Mouse (Mus musculus) brain, embryonic 14.5 days (tissue): ENCODE data around the gene Fat2. TPM values are rescaled to one million over a fixed set of nuclear protein-coding genes. Genes with fewer than 3 reads are reported as not detected.
A peak's percentile ranks its signal among the peaks of the same experiment; 100 is the strongest.

Source experiments
- DNase-seq: peaks from one replicate; pipeline ENCODE4 v3.0.0-alpha.2; 2011; ENCODE audit warnings: low read depth
- CTCF ChIP-seq: fragments of 200-500 bp; IDR thresholded peaks from 2 replicates; pipeline ENCODE4 v1.5.1; 2012; ENCODE audit warnings: inconsistent platforms, mild to moderate bottlenecking, moderate library complexity, borderline replicate concordance; ENCODE audit not compliant: insufficient read depth, insufficient read length; ENCODE audit errors: extremely low read depth
- POLR2A ChIP-seq: fragments of 200-500 bp; IDR thresholded peaks from 2 replicates; pipeline ENCODE4 v1.6.1; 2012; ENCODE audit warnings: mild to moderate bottlenecking, inconsistent platforms, borderline replicate concordance; ENCODE audit not compliant: poor library complexity, insufficient read depth, insufficient read length, severe bottlenecking; ENCODE audit errors: extremely low read depth
- polyA plus RNA-seq: library from polyadenylated mRNA; depleted of rRNA; stranded (reverse); fragments of >200 nt; gene quantifications from 2 replicates; pipeline ENCODE4 v1.2.3, GENCODE M21; 2012

Fat2 gene
- polyA plus RNA-seq, 1 experiment, result 0.51 TPM

DNA sequence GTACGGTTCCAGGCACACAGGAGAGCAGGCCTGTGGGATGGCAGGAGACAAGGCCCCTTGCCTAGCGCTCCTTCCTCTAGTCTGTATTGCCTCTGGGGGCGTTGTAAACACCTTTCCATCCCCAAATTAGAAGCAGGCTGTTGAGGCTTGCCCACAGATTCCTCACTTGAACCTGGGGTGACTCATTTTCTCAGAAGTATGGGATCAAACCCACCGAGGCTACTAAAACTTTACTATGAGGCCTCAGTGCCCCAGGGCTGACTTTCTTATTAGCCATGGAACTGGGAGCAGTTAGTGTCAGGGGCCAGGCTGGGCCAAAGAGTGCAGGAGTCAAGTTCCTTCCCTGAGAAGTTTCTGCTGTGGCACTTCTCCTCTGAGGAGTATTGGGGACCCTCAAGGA is 28.9 kb upstream of the Fat2 start:
- no peak for DNase-seq
- no peak for TF ChIP-seq CTCF
- no peak for TF ChIP-seq POLR2A

DNA sequence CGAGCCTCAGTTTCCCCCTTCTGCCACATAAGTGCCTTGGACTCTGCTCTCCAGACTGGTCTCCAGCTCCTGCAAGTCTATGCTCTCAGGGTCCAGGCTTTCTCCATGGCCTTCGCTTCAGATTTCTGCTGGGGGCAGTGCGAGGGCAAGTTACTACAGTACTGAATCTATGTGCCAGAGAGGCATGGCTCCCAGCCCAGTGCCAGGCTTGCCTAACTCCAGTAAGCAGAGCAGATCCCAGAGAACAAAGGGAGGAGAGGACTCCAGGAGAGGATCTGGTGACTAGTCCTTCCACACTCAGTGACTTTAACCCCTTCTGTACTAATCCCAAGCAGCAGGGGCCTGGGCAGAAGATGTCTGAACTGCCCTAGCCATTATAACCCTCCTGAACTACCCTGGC is 28.3 kb upstream of the Fat2 start:
- no peak for TF ChIP-seq POLR2A
- no peak for TF ChIP-seq CTCF
- no peak for DNase-seq

DNA sequence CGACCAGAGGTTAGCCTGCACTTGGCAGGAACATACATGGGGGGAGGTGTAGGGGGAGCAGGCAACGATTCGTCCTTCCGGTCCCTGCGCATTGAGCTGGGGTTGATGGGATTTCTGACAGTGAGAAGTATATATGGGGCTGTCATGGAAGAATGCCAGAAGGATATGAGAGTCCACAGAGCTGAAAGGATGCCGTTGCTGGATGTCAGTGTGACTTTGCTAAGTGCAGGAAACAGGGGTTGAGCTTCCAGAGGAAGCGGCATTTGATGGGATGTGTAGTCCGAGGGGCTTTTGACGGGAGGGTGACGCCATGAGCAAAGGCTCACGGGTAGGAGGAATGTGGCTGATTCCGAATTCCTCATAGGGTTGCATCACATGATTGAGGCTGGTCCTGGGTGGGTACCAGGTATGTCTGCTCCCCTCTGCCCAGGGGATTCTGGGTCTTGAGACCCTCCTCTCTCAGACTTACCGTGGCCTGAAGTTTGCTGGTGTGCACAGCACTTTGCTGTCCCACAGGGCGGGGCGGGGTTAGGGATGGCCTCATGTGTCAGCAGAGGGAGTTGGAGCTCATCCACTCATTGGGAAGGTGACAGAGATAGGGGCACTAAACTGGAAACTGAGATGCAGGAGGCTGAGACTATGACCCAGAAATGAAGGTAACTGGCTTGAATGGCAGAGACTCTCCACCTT is 21.9 kb upstream of the Fat2 start:
- DNase-seq, result no peak
- TF ChIP-seq POLR2A (no peak), CTCF (no peak)

DNA sequence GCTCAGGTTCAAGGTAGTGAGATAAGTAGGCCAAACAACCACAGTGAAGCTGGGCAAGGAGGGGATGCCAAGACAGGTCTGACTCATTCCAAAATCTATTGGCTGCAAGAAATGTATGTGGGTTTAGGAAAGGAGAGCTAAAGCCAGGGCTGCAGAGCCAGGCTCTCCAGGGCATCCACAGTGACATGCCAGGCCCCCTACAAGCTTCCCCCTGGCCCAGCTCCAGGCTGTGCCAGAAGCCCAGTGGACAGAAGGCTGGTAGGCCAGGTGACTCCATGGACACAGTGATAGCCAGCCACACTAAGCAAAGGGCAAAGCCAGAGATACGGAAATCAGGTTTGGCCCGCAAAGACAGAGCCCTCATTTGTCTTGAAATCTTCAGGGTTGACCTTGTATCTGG is 20.5 kb upstream of the Fat2 start:
- TF ChIP-seq POLR2A, result no peak
- TF ChIP-seq CTCF, result no peak
- no peak for DNase-seq

DNA sequence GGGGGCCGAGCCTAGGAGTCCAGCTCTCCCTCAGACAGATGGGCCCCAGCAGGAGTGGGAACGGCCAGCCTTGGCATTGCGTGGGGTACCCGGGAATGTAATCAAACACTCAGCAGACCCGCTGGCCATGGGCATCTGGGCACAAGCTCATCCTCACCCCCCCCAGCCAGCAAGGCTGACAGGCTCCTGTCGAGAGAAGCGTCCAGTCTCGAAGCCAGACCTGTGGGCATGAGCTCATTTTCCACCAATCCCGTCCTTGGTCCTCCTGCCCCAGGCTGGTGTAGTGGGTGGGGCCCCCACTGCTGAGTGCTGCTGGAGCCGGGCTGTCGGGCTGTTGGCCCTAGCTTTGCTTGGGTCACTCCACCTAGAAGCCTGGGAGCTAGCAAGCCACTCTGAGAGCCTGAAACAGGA is 5.6 kb upstream of the Fat2 start:
- TF ChIP-seq CTCF, result no peak
- no peak for TF ChIP-seq POLR2A
- no peak for DNase-seq

DNA sequence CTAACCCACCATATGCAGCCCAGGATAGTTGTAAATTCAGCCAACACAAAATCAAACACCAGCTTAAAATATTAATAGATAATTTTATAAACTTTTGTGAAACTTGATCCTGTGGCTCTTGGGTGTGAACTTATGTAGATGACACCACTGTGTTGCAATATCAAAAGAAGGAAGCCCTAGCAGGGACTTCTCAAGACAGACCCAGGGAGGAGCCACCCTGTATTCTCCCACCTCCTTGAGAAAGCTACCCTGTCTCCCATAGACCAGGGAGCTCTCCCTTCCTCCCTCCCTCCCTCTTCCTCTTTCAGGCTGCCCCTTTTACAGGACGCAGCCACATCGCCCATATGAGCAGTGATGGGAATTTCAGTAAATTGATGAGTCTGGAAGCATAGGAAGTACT is 4.4 kb upstream of the Fat2 start:
- no peak for DNase-seq
- TF ChIP-seq POLR2A (no peak), CTCF (no peak)

DNA sequence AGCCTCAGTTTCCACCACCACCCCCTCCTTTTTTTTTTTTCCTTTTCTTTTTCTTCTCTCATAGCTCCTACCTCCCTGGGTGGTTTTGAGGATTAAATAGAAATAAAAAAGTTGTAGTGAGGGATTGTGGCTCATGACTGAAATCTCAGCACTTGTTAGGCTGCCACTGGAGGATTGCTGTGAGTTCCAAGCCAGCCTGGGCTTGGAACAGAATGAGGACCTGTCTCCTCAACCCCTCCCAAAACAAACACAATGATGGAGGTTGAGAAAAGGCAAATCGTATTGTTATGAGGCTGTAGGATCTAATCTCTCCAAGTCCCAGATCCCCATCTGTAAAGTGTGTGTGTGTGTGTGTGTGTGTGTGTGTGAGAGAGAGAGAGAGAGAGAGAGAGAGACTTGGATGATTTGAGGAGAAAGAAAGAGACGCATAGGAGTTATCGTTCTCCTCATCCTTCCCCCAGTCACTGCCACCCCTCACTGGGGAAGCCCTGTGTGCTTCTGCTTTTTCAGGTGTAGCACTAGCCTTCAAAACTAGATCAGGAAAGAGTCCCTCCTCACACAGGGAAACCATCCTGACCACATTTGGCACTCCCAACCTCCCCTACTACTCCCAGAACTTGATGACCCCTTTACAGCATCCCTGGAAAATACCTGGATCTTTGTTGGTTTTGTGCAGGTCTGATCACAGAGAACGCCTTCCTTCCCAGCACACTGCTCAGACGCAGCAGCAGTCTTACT is 837 bp upstream of the Fat2 start:
- no peak for TF ChIP-seq POLR2A
- DNase-seq, result no peak

DNA sequence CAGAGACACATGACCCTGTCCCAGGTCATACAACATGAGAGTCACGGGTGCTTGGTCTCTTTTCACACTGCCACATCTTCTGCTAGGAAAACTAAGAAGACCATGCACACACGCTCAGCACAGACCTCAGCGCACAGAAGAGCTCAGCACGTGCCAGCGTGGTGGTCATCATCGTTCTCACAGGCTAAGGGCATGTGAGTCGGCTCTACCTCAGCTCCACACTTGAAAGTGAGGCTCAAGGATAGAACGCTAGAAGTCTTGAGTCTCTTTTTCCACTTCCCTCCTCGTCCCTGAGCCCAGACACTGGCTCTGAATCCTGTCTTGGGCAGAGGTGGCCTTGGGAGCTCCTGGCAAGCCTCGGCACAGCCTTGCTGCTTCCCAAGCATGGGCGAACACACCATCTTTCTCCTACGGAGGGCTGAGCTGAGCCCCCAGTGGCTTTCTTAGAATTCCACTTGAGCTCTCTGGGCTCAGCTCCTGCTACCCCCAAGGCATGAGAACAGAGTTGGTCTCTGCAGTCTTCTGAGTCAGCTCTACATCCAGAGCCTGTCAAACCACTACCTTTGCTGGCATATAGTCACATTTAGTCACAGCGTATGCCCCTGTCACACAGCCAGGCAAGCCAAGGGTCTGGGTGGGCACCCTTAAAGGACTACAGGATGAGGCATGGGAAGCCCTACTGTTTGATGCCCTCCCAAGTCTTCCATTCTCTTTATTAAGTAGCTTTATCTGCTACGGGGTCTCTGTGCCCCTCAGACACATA is 869 bp downstream of the Fat2 start:
- no peak for DNase-seq
- TF ChIP-seq POLR2A (no peak), CTCF (no peak)

DNA sequence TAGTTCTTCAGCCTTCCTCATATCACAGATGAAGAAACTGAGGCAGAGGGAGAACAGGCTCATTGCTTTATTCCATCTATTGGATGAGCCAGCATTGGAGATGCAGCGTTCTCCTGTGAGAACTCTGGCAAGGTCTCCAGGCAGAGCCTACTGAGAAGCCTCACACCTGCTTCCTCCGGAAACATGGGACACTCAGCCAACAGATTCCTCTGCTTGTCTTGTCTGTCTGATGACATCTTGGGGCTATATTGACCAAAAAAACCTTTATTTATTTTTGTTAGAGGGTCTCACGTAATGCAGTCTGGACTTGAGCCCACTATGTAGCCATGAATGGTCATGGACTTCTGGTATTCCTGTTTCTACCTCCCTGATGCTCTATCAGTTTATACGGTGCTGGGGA is 1.8 kb downstream of the Fat2 start:
- DNase-seq, result no peak
- TF ChIP-seq POLR2A (no peak), CTCF (no peak)

DNA sequence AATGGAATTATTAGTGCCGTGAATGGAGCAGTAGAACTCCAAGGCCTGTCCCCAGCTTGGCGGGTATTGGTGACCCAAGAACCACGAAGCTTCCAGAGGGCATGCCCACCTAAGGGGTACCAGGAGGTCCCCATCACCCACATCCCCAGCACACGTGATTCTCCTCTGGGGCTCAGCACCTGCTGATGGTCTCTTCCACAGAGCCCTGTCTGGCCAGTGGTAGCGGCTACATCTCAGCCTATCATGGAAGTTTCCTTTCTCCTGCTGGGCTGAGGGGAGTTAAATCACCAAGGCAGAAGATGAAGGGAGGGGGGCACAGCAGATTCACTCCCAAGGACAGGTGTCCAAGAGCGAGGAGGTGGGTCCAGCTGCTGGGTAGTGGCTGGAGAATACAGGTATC is 2.3 kb downstream of the Fat2 start:
- TF ChIP-seq CTCF (no peak), POLR2A (no peak)
- no peak for DNase-seq

DNA sequence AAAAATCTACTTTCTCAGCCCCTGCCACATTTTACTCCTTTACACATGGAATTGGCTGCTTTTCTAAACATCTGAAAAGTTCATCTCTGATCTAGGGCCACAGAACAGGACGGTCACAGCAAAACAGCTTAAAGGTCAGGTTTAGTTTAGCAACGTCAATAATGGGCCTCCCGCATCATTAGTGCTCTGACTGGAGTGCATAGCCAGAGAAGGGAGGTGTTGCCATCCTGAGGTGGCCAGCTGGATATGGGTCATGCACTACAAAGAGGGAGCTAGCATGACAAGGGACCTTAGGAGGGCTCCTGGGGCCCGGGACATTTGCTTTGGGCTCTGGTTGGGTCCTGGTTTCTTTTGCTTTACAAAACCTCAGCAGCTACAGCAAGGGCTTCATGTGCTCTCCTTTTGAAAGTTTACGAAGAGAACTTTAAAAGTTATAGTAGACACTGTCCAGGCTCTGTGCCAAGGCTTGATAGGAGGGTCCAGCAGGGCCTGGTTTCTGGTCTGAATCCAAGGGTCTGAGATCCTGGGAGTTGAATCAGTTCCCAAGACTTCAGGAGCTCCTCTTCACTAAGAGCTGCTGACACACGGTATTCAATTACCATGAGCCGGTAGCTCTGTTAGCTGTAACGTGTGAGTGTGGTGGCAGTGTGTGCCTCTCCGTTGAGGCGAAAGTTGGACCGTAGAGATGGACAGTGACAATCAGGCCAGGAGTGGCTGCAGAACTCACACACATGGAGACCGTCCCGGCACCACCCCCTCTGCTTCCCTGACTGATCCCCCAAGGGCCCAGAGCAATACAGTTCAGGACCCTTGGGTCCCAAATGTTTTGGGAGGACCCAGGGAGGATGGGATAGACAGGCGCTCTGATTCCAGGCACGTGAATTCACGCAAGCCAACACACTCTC is 6.2 kb downstream of the Fat2 start:
- DNase-seq, result peak; percentile 7
- no peak for TF ChIP-seq CTCF
- TF ChIP-seq POLR2A, result no peak

DNA sequence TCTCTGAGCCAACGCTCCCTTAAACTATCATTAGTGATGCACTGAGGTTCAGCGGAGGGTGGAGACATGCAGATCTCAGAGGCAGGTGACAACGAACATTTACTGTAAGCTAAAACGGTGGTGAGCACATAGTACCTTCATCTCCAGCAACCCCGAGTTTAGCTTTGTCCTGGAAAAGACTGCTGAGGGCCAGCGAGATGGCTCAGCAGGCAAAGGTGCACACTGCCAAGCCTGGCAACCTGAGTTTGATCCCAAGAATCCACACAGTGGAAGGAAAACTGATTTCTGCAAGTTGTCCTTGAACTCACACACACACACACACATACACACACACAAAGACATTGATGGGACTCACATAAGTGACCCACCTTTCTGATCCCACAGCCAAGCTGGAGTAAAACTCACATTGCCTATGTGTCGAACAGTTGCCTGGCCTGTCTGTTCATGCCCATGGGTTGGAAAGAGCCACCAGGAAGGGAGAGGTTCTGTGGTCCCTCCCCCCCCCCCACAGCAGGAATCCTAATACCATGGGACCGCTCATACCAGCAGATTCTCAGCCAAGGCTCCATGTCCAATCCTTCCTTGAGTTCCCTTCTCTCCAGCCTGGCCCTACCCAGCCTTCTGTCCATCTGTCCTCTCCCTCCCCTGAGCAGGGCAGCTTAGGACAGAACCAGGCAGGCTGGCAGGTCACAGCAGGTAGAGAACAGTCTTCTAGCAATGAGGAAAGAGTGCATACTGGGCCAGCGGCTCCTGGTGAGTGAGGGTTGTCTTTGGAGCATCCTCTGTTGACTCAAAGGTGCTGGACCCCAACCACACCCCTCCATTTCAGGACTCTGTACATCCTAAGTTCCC is 8.6 kb downstream of the Fat2 start:
- no peak for DNase-seq
- TF ChIP-seq CTCF (no peak), POLR2A (no peak)
